Mouse (Mus musculus) embryonic fibroblast, embryonic 13.5 days (primary cell): Measurements from ENCODE around the gene Cwc22.

Experiments
- CTCF ChIP-seq: IDR thresholded peaks from 2 replicates; pipeline ENCODE4 v1.5.1; 2011; ENCODE audit warnings: mild to moderate bottlenecking, control low read depth, low read length, moderate library complexity, borderline replicate concordance; ENCODE audit not compliant: insufficient read depth
- POLR2A ChIP-seq: IDR thresholded peaks from 2 replicates; pipeline ENCODE4 v1.6.1; 2011; ENCODE audit warnings: low read depth, mild to moderate bottlenecking, control low read depth, low read length, moderate library complexity

DNA sequence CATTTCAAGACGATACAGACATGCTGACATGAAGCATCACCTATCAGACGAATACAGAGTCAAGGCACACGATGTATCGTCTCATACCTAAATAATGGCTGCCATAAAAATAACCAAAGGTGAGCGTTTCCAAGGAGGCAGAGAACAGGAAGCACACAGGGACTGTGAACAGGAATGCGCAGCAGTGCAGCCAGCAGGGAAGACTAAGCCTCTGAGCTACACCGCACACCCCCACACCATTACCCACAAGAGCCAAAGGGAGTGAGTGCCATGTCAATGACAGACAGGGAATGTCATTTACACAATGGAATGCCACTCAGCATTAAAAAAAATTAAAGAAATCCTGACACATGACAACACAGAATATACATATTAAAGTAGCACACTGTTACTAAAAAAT lies 19.7 kb downstream of the Cwc22 start:
- TF ChIP-seq POLR2A (no peak), CTCF (no peak)
